Mouse (Mus musculus) stomach, embryonic 16.5 days (tissue): ENCODE results near the gene Vmn1r178. TPM values are rescaled to one million over a fixed set of nuclear protein-coding genes. Genes with fewer than 3 reads are reported as not detected.
"Not testable (repeated sequence)": the region's sequence is repeated elsewhere in the genome, so short reads cannot be mapped to it uniquely, and the experiment has no call there.

ENCODE experiments used
- ATAC-seq: fragments of 200-750 bp; cut with Nextera tagmentation; 2 replicates; pipeline ENCODE4 v1.8.0; 2017; ENCODE audit warnings: moderate number of reproducible peaks, moderate TSS enrichment; ENCODE audit not compliant: insufficient read depth, low FRiP score
- H3K27ac ChIP-seq: fragments of 300-500 bp; sonication (generic); 2 replicates; pipeline ENCODE4 v1.5.1; 2014; ENCODE audit warnings: low read length
- H3K27me3 ChIP-seq: fragments of 300-500 bp; sonication (generic); 2 replicates; pipeline ENCODE4 v1.6.1; 2014; ENCODE audit warnings: low read length, control low read depth, mixed read lengths; ENCODE audit not compliant: control insufficient read depth, insufficient read depth
- H3K36me3 ChIP-seq: fragments of 300-500 bp; sonication (generic); 2 replicates; pipeline ENCODE4 v1.6.1; 2014; ENCODE audit warnings: low read length; ENCODE audit not compliant: control insufficient read depth, insufficient read depth
- H3K4me1 ChIP-seq: fragments of 300-500 bp; sonication (generic); 2 replicates; pipeline ENCODE4 v1.6.1; 2014; ENCODE audit warnings: low read length, control low read depth, mixed read lengths; ENCODE audit not compliant: control insufficient read depth, insufficient read depth
- H3K4me2 ChIP-seq: fragments of 300-500 bp; sonication (generic); 2 replicates; pipeline ENCODE4 v1.6.1; 2014; ENCODE audit warnings: low read depth, low read length, mixed read lengths
- H3K4me3 ChIP-seq: fragments of 300-500 bp; sonication (generic); replicated peaks from 2 replicates; pipeline ENCODE4 v1.5.1; 2014; ENCODE audit warnings: mild to moderate bottlenecking, low read length
- H3K9ac ChIP-seq: fragments of 300-500 bp; sonication (generic); 2 replicates; pipeline ENCODE4 v1.6.1; 2014; ENCODE audit warnings: low read length
- H3K9me3 ChIP-seq: fragments of 300-500 bp; sonication (generic); replicated peaks from 2 replicates; pipeline ENCODE4 v1.6.1; 2016; ENCODE audit warnings: low read length, control low read depth; ENCODE audit not compliant: control insufficient read depth
- WGBS: fragments of 180-500 bp; shearing (Covaris S2); extraction: QIAGEN DNeasy Blood & Tissue Kit; methylation state at CpG from one replicate; pipeline ENCODE4 v1.1.7; 2014; 5-methylcytosine and 5-hydroxymethylcytosine counted together
- polyA plus RNA-seq: library from polyadenylated mRNA; unstranded; fragments of >200 nt; fragmentation: Nextera tagmentation; extraction: Ambion mirVana; gene quantifications from 2 replicates; pipeline ENCODE4 v1.2.1, GENCODE M21; 2015

Vmn1r178 gene
- not detected in 2 replicates for polyA plus RNA-seq

GRCm38 (mm10) chr7:23891709-23892108 is at the start of gene Vmn1r178:
Gene Vmn1r178, plus strand, starts transcription at chr7:23892009.
- WGBS = 92% methylated on average over 1 of the region's 1 CpGs
- H3K4me2 ChIP-seq = no peak within 1 kb of the TSS
- H3K27ac ChIP-seq = no peak within 1 kb of the TSS
- no peaks in the 10 kb centered on the region for H3K36me3 ChIP-seq
- H3K9ac ChIP-seq = no peak within 1 kb of the TSS
- no peaks in the 10 kb centered on the region for H3K4me1 ChIP-seq
- H3K27me3 ChIP-seq = no peaks in the 10 kb centered on the region
- H3K4me3 ChIP-seq = no peak within 1 kb of the TSS
- no peak for ATAC-seq
- no peaks in the 10 kb centered on the region for H3K9me3 ChIP-seq

- H3K4me3 ChIP-seq, H3K36me3 ChIP-seq, H3K27me3 ChIP-seq, H3K9me3 ChIP-seq, H3K4me2 ChIP-seq, H3K9ac ChIP-seq, H3K4me1 ChIP-seq, H3K27ac ChIP-seq, ATAC-seq: not testable (repeated sequence)
- 10% methylated on average over 1 of the region's 1 CpGs for WGBS
Observed at GRCm38 (mm10) chr7:23866349-23866748, 25.5 kb upstream of the Vmn1r178 start, which contains the start of gene Vmn1r177. Gene Vmn1r177, minus strand, starts transcription at chr7:23866449.

GRCm38 (mm10) chr7:23876918-23877317 is 14.9 kb upstream of the Vmn1r178 start:
- H3K36me3 ChIP-seq, H3K27ac ChIP-seq, H3K27me3 ChIP-seq, H3K4me3 ChIP-seq, H3K9ac ChIP-seq, H3K4me1 ChIP-seq, H3K9me3 ChIP-seq, H3K4me2 ChIP-seq, ATAC-seq: not testable (repeated sequence)
- 69% methylated on average over 3 of the region's 4 CpGs for WGBS

- no peaks in the 10 kb centered on the region for H3K36me3 ChIP-seq
- no peaks in the 10 kb centered on the region for H3K4me1 ChIP-seq
- no peak within 1 kb of the TSS for H3K4me2 ChIP-seq
- H3K27me3 ChIP-seq = no peaks in the 10 kb centered on the region
- no peak within 1 kb of the TSS for H3K9ac ChIP-seq
- no peak within 1 kb of the TSS for H3K4me3 ChIP-seq
- H3K9me3 ChIP-seq = 0 out of 2 replicates have a peak, but pooled peaks cover 3% of the 10 kb centered on the region
- H3K27ac ChIP-seq = no peak within 1 kb of the TSS
- ATAC-seq = no peak
- WGBS = 47% methylated on average over 2 of the region's 2 CpGs
Observed at GRCm38 (mm10) chr7:23926678-23927077, 34.9 kb downstream of the Vmn1r178 start, which contains the start of gene Vmn1r179. Gene Vmn1r179, plus strand, starts transcription at chr7:23926978.

Other genes with a start within 250 kb of the Vmn1r178 start
- gene Vmn1r172, start 233.7 kb upstream of the Vmn1r178 start, polyA plus RNA-seq = not detected in 2 replicates
- not detected in 2 replicates for gene Vmn1r173, start 191.3 kb upstream of the Vmn1r178 start, polyA plus RNA-seq
- gene Vmn1r174, start 139.7 kb upstream of the Vmn1r178 start, polyA plus RNA-seq = not detected in 2 replicates
- not detected in 2 replicates for gene Vmn1r175, start 81.4 kb upstream of the Vmn1r178 start, polyA plus RNA-seq
- not detected in 2 replicates for gene Vmn1r176, start 54.6 kb upstream of the Vmn1r178 start, polyA plus RNA-seq
- gene Vmn1r177, start 25.6 kb upstream of the Vmn1r178 start, polyA plus RNA-seq = not detected in 2 replicates
- gene Vmn1r179, start 35.0 kb downstream of the Vmn1r178 start, polyA plus RNA-seq = not detected in 2 replicates
- not detected in 2 replicates for gene Vmn1r180, start 58.6 kb downstream of the Vmn1r178 start, polyA plus RNA-seq
- gene Vmn1r181, start 82.6 kb downstream of the Vmn1r178 start, polyA plus RNA-seq = not detected in 2 replicates
- gene V1rd19, start 109.7 kb downstream of the Vmn1r178 start, polyA plus RNA-seq = not detected in 2 replicates
- not detected in 2 replicates for gene Vmn1r183, start 161.2 kb downstream of the Vmn1r178 start, polyA plus RNA-seq
- 17.8 and 20.0 TPM in 2 replicates for gene Zfp180, start 189.9 kb downstream of the Vmn1r178 start, polyA plus RNA-seq
- 6.1 and 6.9 TPM in 2 replicates for gene Zfp112, start 220.3 kb downstream of the Vmn1r178 start, polyA plus RNA-seq
- 14.7 and 18.9 TPM in 2 replicates for gene Zfp235, start 242.2 kb downstream of the Vmn1r178 start, polyA plus RNA-seq